Mouse (Mus musculus) neutrophil, adult 83 days (primary cell): ENCODE results near the gene Ddc. TPM values are rescaled to one million over a fixed set of nuclear protein-coding genes. Genes with fewer than 3 reads are reported as not detected.

ENCODE experiments used
- total RNA-seq, 2 experiments: library from RNA; stranded (reverse); gene quantifications; one replicate each; pipeline ENCODE4 v1.2.4; 2023

The Ddc gene
- total RNA-seq, result not detected

DNA sequence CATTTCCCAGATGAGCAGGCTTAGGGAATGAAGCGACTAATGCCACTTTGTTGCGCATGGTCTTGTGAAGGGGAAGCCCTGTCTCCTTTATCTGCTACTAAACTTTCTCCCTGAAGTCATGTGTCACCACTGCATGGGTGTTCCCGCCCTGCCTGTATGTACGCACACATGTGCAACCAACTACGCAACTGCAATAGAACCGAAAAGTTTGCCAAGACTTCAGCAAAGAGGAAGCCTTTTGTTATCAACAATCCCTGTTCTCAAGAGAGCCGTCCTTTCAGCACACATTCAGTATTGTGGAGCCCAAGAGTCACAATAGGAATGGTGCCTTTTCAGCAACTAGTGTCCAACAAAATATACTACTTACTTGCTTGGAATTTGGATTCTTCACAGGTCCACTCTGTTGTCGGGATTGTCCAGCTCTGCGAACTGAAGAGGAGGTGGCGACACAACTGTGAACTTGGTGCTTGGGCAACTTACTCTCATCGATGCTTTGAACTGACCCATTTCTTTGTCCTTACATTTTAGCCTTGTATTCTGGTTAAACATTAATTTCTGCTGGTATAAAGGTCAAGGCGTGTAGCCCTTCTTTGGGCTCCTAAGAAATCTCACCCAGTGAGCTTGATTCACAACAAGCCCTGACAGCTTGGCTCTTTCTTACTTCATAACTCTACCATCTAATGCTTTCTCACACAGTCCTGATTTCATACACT, at the start of gene Ddc:
Gene Ddc (minus strand): TSS at position 500 of the 713 bp plus-strand sequence.

DNA sequence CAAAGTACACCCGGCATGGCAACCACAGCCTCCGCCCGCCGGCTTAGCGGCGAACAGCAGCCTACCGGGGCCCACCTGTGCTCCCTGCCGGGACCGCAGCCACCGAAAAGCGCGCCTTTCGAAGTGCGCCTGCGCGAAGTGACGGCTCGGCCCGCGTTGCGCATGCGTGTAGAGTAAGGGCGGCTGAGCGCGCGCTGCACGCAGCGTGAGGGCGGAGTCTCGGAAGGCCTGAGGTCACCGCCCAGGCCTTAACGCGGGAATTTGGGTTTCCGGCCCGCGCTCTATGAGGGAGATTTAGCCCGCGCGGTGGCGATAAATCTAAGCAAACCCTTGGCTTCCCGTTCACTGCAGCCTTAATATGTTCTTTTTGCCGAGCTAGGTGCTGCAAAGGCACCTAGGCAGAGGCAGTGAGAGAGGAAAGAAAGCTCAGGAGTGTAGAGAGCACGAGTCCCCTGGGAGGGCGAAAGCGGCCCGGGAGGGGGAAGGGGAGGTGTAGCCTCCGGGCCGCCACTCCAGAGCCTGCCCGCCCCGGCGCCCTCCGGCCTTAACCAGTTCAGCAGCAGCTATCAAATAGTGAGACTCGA, 89.0 kb downstream of the Ddc start, which contains the start of gene Fignl1:
Gene Fignl1 (minus strand): TSS at position 143 of the 584 bp plus-strand sequence.

Other genes with a start within 250 kb of the Ddc start
- 100 to 1,000 TPM; 221 TPM for gene Ikzf1, start 213.1 kb downstream of the Ddc start, total RNA-seq
- 10 to 100 TPM; 20.3 to 21.4 TPM for gene Fignl1, start 89.2 kb downstream of the Ddc start, total RNA-seq
- gene Grb10, start 140.5 kb upstream of the Ddc start, total RNA-seq, result 1 to 10 TPM; 1.4 to 3.1 TPM